Mouse (Mus musculus) stomach, postnatal 0 days (tissue): ENCODE measurements around the gene Nsmce4a.

Source experiments
- CTCF ChIP-seq: IDR thresholded peaks from 2 replicates; pipeline ENCODE4 v1.5.1; 2016; ENCODE audit warnings: antibody characterized with exemption, low read depth, mild to moderate bottlenecking, moderate library complexity
- EP300 ChIP-seq: optimal IDR thresholded peaks from 2 replicates; pipeline ENCODE3; 2016; ENCODE audit warnings: antibody characterized with exemption

DNA sequence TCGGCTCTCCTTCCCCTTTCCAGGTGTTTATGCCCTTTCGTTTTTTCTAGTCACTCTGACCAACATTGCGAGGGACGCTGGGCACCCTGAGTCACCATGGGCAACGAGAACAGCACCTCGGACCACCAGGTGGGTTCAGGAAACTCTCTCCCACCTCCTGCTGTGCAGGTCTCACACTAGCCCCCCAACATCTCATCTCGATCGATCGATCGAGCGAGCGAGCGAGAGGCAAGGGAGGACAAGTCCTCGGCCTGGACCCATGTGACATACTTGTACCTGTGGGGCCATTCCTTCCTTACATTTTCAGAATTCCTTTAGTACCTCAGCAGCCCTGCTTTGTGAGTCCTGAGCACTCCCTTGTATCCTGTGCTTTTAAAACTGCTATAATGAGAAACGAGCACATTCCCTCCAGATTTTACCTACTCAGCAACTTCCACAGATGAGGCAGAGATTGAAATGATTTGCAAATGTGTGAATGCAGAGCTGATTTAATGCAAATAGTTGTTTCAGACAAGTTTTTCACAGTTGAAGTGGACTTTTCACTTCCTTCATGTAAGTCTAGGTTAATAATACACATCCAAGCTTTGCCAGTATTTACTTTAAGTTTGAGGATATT lies 4.6 kb upstream of the Nsmce4a start, which contains the start of gene Tacc2:
- TF ChIP-seq EP300, result no peak
- TF ChIP-seq CTCF, result no peak
